Mouse (Mus musculus): ENCODE measurements around the gene Birc2. TPM values are rescaled to one million over a fixed set of nuclear protein-coding genes. Genes with fewer than 3 reads are reported as not detected.

Gene Birc2
- polyA plus RNA-seq, 1 experiment from 2014 or later = 46.2 TPM

GRCm38 (mm10) chr9:7775011-7775410 is 61.9 kb downstream of the Birc2 start:
- Histone ChIP-seq H3K36me3 (ENCODE audit: control insufficient read depth, insufficient read depth, low read length) (no peaks in the 10 kb centered on the region), H3K9me3 (ENCODE audit: control insufficient read depth, low read length) (no peaks in the 10 kb centered on the region), H3K9ac (ENCODE audit: low read length) (no peak overlapping the region), H3K27ac (ENCODE audit: low read depth, low read length) (no peak overlapping the region), H3K4me3 (ENCODE audit: low read depth, low read length) (no peak overlapping the region), H3K4me1 (ENCODE audit: control insufficient read depth, insufficient read depth, low read length) (no peaks in the 10 kb centered on the region), H3K27me3 (ENCODE audit: control insufficient read depth, insufficient read depth, low read length) (no peaks in the 10 kb centered on the region), H3K4me2 (ENCODE audit: low read depth) (no peak overlapping the region)
- DNase-seq (ENCODE audit: low spot score) = no peak
- WGBS = 97% methylated on average over 2 of the region's 2 CpGs
- ATAC-seq (ENCODE audit: insufficient read depth, low FRiP score, low TSS enrichment) = no peak

GRCm38 (mm10) chr9:7774538-7774937 is 62.3 kb downstream of the Birc2 start:
- no peak overlapping the region for H3K4me2 ChIP-seq (ENCODE audit: low read depth)
- no peak overlapping the region for H3K4me3 ChIP-seq (ENCODE audit: low read depth, low read length)
- H3K27me3 ChIP-seq (ENCODE audit: control insufficient read depth, insufficient read depth, low read length) = no peaks in the 10 kb centered on the region
- no peak for ATAC-seq (ENCODE audit: insufficient read depth, low FRiP score, low TSS enrichment)
- 93% methylated on average over 10 of the region's 10 CpGs for WGBS
- no peak overlapping the region for H3K27ac ChIP-seq (ENCODE audit: low read depth, low read length)
- H3K9ac ChIP-seq (ENCODE audit: low read length) = no peak overlapping the region
- H3K9me3 ChIP-seq (ENCODE audit: control insufficient read depth, low read length) = no peaks in the 10 kb centered on the region
- H3K4me1 ChIP-seq (ENCODE audit: control insufficient read depth, insufficient read depth, low read length) = no peaks in the 10 kb centered on the region
- H3K36me3 ChIP-seq (ENCODE audit: control insufficient read depth, insufficient read depth, low read length) = no peaks in the 10 kb centered on the region
- no peak for DNase-seq (ENCODE audit: low spot score)

GRCm38 (mm10) chr9:7773686-7774085 is 63.2 kb downstream of the Birc2 start:
- DNase-seq (ENCODE audit: low spot score) (no peak), ATAC-seq (ENCODE audit: insufficient read depth, low FRiP score, low TSS enrichment) (no peak)
- WGBS = 97% methylated on average over 5 of the region's 5 CpGs
- Histone ChIP-seq H3K4me3 (ENCODE audit: low read depth, low read length) (no peak overlapping the region), H3K4me2 (ENCODE audit: low read depth) (no peak overlapping the region), H3K4me1 (ENCODE audit: control insufficient read depth, insufficient read depth, low read length) (no peaks in the 10 kb centered on the region), H3K9ac (ENCODE audit: low read length) (no peak overlapping the region), H3K27me3 (ENCODE audit: control insufficient read depth, insufficient read depth, low read length) (no peaks in the 10 kb centered on the region), H3K36me3 (ENCODE audit: control insufficient read depth, insufficient read depth, low read length) (no peaks in the 10 kb centered on the region), H3K27ac (ENCODE audit: low read depth, low read length) (no peak overlapping the region), H3K9me3 (ENCODE audit: control insufficient read depth, low read length) (no peaks in the 10 kb centered on the region)

GRCm38 (mm10) chr9:7772773-7773454 is 64.0 kb downstream of the Birc2 start:
- H3K4me1 ChIP-seq (ENCODE audit: control insufficient read depth, insufficient read depth, low read length) = no peaks in the 10 kb centered on the region
- H3K9ac ChIP-seq (ENCODE audit: low read length) = no peak overlapping the region
- no peaks in the 10 kb centered on the region for H3K27me3 ChIP-seq (ENCODE audit: control insufficient read depth, insufficient read depth, low read length)
- no peak overlapping the region for H3K4me3 ChIP-seq (ENCODE audit: low read depth, low read length)
- H3K27ac ChIP-seq (ENCODE audit: low read depth, low read length) = no peak overlapping the region
- no peaks in the 10 kb centered on the region for H3K9me3 ChIP-seq (ENCODE audit: control insufficient read depth, low read length)
- H3K4me2 ChIP-seq (ENCODE audit: low read depth) = no peak overlapping the region
- ATAC-seq (ENCODE audit: insufficient read depth, low FRiP score, low TSS enrichment) = no peak
- 83% methylated on average over 4 of the region's 4 CpGs for WGBS
- H3K36me3 ChIP-seq (ENCODE audit: control insufficient read depth, insufficient read depth, low read length) = no peaks in the 10 kb centered on the region
- no peak for DNase-seq (ENCODE audit: low spot score)

- Histone ChIP-seq H3K27me3 (ENCODE audit: control insufficient read depth, insufficient read depth, low read length) (no peaks in the 10 kb centered on the region), H3K4me3 (ENCODE audit: low read depth, low read length) (no peak overlapping the region), H3K9ac (ENCODE audit: low read length) (no peak overlapping the region), H3K27ac (ENCODE audit: low read depth, low read length) (no peak overlapping the region), H3K36me3 (ENCODE audit: control insufficient read depth, insufficient read depth, low read length) (no peaks in the 10 kb centered on the region), H3K4me1 (ENCODE audit: control insufficient read depth, insufficient read depth, low read length) (peaks cover 4% of the 10 kb centered on the region; the same call in 1 of the 2 replicates), H3K4me2 (ENCODE audit: low read depth) (no peak overlapping the region), H3K9me3 (ENCODE audit: control insufficient read depth, low read length) (no peaks in the 10 kb centered on the region)
- WGBS = 100% methylated on average over 2 of the region's 2 CpGs
- DNase-seq (ENCODE audit: low spot score) (no peak), ATAC-seq (ENCODE audit: insufficient read depth, low FRiP score, low TSS enrichment) (no peak)
Observed at GRCm38 (mm10) chr9:7772361-7772760, 64.5 kb downstream of the Birc2 start.

- no peaks in the 10 kb centered on the region for H3K36me3 ChIP-seq (ENCODE audit: control insufficient read depth, insufficient read depth, low read length)
- no peak for DNase-seq (ENCODE audit: low spot score)
- H3K4me3 ChIP-seq (ENCODE audit: low read depth, low read length) = no peak overlapping the region
- 92% methylated on average over 5 of the region's 5 CpGs for WGBS
- no peak overlapping the region for H3K4me2 ChIP-seq (ENCODE audit: low read depth)
- H3K4me1 ChIP-seq (ENCODE audit: control insufficient read depth, insufficient read depth, low read length) = peaks cover 7% of the 10 kb centered on the region; the same call in 1 of the 2 replicates
- no peaks in the 10 kb centered on the region for H3K27me3 ChIP-seq (ENCODE audit: control insufficient read depth, insufficient read depth, low read length)
- no peaks in the 10 kb centered on the region for H3K9me3 ChIP-seq (ENCODE audit: control insufficient read depth, low read length)
- no peak overlapping the region for H3K9ac ChIP-seq (ENCODE audit: low read length)
- H3K27ac ChIP-seq (ENCODE audit: low read depth, low read length) = no peak overlapping the region
- ATAC-seq (ENCODE audit: insufficient read depth, low FRiP score, low TSS enrichment) = no peak
Observed at GRCm38 (mm10) chr9:7769491-7769890, 67.4 kb downstream of the Birc2 start.

- Histone ChIP-seq H3K9me3 (ENCODE audit: control insufficient read depth, low read length) (no peaks in the 10 kb centered on the region), H3K27ac (ENCODE audit: low read depth, low read length) (no peak overlapping the region), H3K36me3 (ENCODE audit: control insufficient read depth, insufficient read depth, low read length) (no peaks in the 10 kb centered on the region), H3K4me1 (ENCODE audit: control insufficient read depth, insufficient read depth, low read length) (peaks cover 7% of the 10 kb centered on the region; the same call in 1 of the 2 replicates), H3K27me3 (ENCODE audit: control insufficient read depth, insufficient read depth, low read length) (no peaks in the 10 kb centered on the region), H3K4me3 (ENCODE audit: low read depth, low read length) (no peak overlapping the region), H3K4me2 (ENCODE audit: low read depth) (no peak overlapping the region), H3K9ac (ENCODE audit: low read length) (no peak overlapping the region)
- 67% methylated on average over 4 of the region's 4 CpGs for WGBS
- DNase-seq (ENCODE audit: low spot score) (no peak), ATAC-seq (ENCODE audit: insufficient read depth, low FRiP score, low TSS enrichment) (no peak)
Observed at GRCm38 (mm10) chr9:7769081-7769480, 67.8 kb downstream of the Birc2 start.

Small RNA genes lying within 50 kb of the gene (microRNA-seq; reads per million reads assigned to microRNA genes)
- 6.8 reads per million, percentile 17 among the genes with 10 or more reads in this experiment for gene Mir5618

Other genes starting within 250 kb of the Birc2 start
- not detected in 2 replicates for gene Mmp20, start 208.8 kb downstream of the Birc2 start, polyA plus RNA-seq (2014; fragmentation: Nextera tagmentation; extraction: Ambion mirVana)
- gene Mmp7, start 145.0 kb downstream of the Birc2 start, polyA plus RNA-seq (2014; fragmentation: Nextera tagmentation; extraction: Ambion mirVana) = not detected in 2 replicates
- 108 and 120 TPM in 2 replicates for gene Tmem123, start 73.0 kb downstream of the Birc2 start, polyA plus RNA-seq (2014; fragmentation: Nextera tagmentation; extraction: Ambion mirVana)
- 2.8 and 4.0 TPM in 2 replicates for gene Birc3, start 36.1 kb upstream of the Birc2 start, polyA plus RNA-seq (2014; fragmentation: Nextera tagmentation; extraction: Ambion mirVana)
- 27.2 and 31.6 TPM in 2 replicates for gene Yap1, start 167.5 kb upstream of the Birc2 start, polyA plus RNA-seq (2014; fragmentation: Nextera tagmentation; extraction: Ambion mirVana)
- gene Cfap300, start 205.8 kb upstream of the Birc2 start, polyA plus RNA-seq (2014; fragmentation: Nextera tagmentation; extraction: Ambion mirVana) = 15.3 and 16.5 TPM in 2 replicates